Mouse (Mus musculus): ENCODE data around the gene Kndc1. TPM values are rescaled to one million over a fixed set of nuclear protein-coding genes. Genes with fewer than 3 reads are reported as not detected.

Gene Kndc1
- polyA plus RNA-seq, 2 experiments: 0.10 to 0.45 TPM

- ATAC-seq (ENCODE audit: low FRiP score, low read depth) (no peak), DNase-seq (ENCODE audit: low spot score) (no peak)
- Histone ChIP-seq H3K4me3 (replicated peaks; ENCODE audit: low read length) (no peak overlapping the region), H3K4me1 (ENCODE audit: control insufficient read depth, insufficient read depth, low read length) (no peaks in the 10 kb centered on the region), H3K27me3 (ENCODE audit: control insufficient read depth, insufficient read depth, low read length) (no peaks in the 10 kb centered on the region), H3K36me3 (ENCODE audit: control insufficient read depth, insufficient read depth, low read length) (no peaks in the 10 kb centered on the region), H3K9me3 (ENCODE audit: control insufficient read depth, low read length) (no peaks in the 10 kb centered on the region), H3K9ac (ENCODE audit: low read depth, low read length, severe bottlenecking) (no peak overlapping the region), H3K27ac (replicated peaks; ENCODE audit: low read depth, low read length) (no peak overlapping the region), H3K4me2 (replicated peaks; ENCODE audit: low read depth, low read length, severe bottlenecking) (no peak overlapping the region)
- no peak for TF ChIP-seq POLR2A (IDR thresholded peaks at IDR 0.05; ENCODE audit: borderline replicate concordance, extremely low read depth, insufficient read depth, insufficient read length)
- WGBS: 76% methylated on average over 11 of the region's 11 CpGs
These were observed 39.2 kb upstream of the Kndc1 start for GRCm38 (mm10) chr7:139855261-139855660.

DNA sequence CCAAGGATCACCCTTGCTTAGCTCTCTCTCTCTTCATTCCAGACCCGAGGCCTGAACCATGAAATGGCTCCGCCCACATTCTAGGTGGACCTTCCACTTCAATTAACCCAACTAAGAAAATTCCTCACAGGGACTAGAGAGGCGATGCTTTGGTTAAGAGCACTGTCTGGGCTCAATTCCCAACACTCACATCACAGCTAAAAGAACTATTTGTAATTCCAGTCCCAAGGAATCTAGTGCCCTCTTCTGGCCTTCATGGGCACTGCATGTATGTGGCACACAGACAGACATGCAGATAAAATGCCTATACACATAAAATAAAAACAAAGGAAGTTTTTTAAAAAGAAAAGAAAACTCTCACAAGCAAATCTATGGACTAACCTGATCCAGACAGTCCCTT, 33.1 kb upstream of the Kndc1 start:
- Histone ChIP-seq H3K4me1 (ENCODE audit: control insufficient read depth, insufficient read depth, low read length) (no peaks in the 10 kb centered on the region), H3K9me3 (ENCODE audit: control insufficient read depth, low read length) (no peaks in the 10 kb centered on the region), H3K4me2 (replicated peaks; ENCODE audit: low read depth, low read length, severe bottlenecking) (no peak overlapping the region), H3K36me3 (ENCODE audit: control insufficient read depth, insufficient read depth, low read length) (no peaks in the 10 kb centered on the region), H3K9ac (ENCODE audit: low read depth, low read length, severe bottlenecking) (no peak overlapping the region), H3K27ac (replicated peaks; ENCODE audit: low read depth, low read length) (no peak overlapping the region), H3K4me3 (replicated peaks; ENCODE audit: low read length) (no peak overlapping the region), H3K27me3 (ENCODE audit: control insufficient read depth, insufficient read depth, low read length) (no peaks in the 10 kb centered on the region)
- DNase-seq (ENCODE audit: low spot score) (peak; percentile 48), ATAC-seq (ENCODE audit: low FRiP score, low read depth) (no peak)
- WGBS: 23% methylated on average over 3 of the region's 3 CpGs
- TF ChIP-seq POLR2A (IDR thresholded peaks at IDR 0.05; ENCODE audit: borderline replicate concordance, extremely low read depth, insufficient read depth, insufficient read length): no peak

DNA sequence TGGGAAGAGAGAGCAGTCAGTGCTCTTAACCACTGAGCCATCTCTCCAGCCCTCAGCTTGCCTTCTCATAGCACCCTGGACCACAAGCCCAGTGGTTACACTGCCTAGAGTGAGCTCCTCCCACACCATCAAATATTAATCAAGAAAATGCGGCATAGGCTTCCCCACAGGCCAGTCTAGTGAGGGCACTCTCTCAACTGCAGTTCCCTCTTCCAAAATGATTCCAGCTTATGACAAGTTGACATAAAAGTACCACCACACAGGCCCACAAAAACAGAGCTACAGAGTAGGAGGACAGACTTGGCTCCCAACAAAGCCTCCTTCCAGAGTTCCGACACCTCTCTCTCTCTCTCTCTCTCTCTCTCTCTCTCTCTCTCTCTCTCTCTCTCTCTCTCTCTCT, 31.4 kb upstream of the Kndc1 start:
- 81% methylated on average over 2 of the region's 2 CpGs for WGBS
- H3K9me3 ChIP-seq (ENCODE audit: control insufficient read depth, low read length): no peaks in the 10 kb centered on the region
- no peaks in the 10 kb centered on the region for H3K27me3 ChIP-seq (ENCODE audit: control insufficient read depth, insufficient read depth, low read length)
- H3K4me2 ChIP-seq (replicated peaks; ENCODE audit: low read depth, low read length, severe bottlenecking): no peak overlapping the region
- TF ChIP-seq POLR2A (IDR thresholded peaks at IDR 0.05; ENCODE audit: borderline replicate concordance, extremely low read depth, insufficient read depth, insufficient read length): no peak
- H3K27ac ChIP-seq (replicated peaks; ENCODE audit: low read depth, low read length): no peak overlapping the region
- H3K4me3 ChIP-seq (replicated peaks; ENCODE audit: low read length): no peak overlapping the region
- DNase-seq (ENCODE audit: low spot score) (no peak), ATAC-seq (ENCODE audit: low FRiP score, low read depth) (no peak)
- no peak overlapping the region for H3K9ac ChIP-seq (ENCODE audit: low read depth, low read length, severe bottlenecking)
- H3K36me3 ChIP-seq (ENCODE audit: control insufficient read depth, insufficient read depth, low read length): no peaks in the 10 kb centered on the region
- no peaks in the 10 kb centered on the region for H3K4me1 ChIP-seq (ENCODE audit: control insufficient read depth, insufficient read depth, low read length)

GRCm38 (mm10) chr7:139864253-139864652, 30.2 kb upstream of the Kndc1 start:
- no peak for TF ChIP-seq POLR2A (IDR thresholded peaks at IDR 0.05; ENCODE audit: borderline replicate concordance, extremely low read depth, insufficient read depth, insufficient read length)
- no peaks in the 10 kb centered on the region for H3K9me3 ChIP-seq (ENCODE audit: control insufficient read depth, low read length)
- WGBS: 32% methylated on average over 2 of the region's 2 CpGs
- no peak overlapping the region for H3K4me2 ChIP-seq (replicated peaks; ENCODE audit: low read depth, low read length, severe bottlenecking)
- DNase-seq (ENCODE audit: low spot score) (no peak), ATAC-seq (ENCODE audit: low FRiP score, low read depth) (no peak)
- no peaks in the 10 kb centered on the region for H3K27me3 ChIP-seq (ENCODE audit: control insufficient read depth, insufficient read depth, low read length)
- no peaks in the 10 kb centered on the region for H3K4me1 ChIP-seq (ENCODE audit: control insufficient read depth, insufficient read depth, low read length)
- no peak overlapping the region for H3K27ac ChIP-seq (replicated peaks; ENCODE audit: low read depth, low read length)
- no peaks in the 10 kb centered on the region for H3K36me3 ChIP-seq (ENCODE audit: control insufficient read depth, insufficient read depth, low read length)
- no peak overlapping the region for H3K9ac ChIP-seq (ENCODE audit: low read depth, low read length, severe bottlenecking)
- no peak overlapping the region for H3K4me3 ChIP-seq (replicated peaks; ENCODE audit: low read length)

DNA sequence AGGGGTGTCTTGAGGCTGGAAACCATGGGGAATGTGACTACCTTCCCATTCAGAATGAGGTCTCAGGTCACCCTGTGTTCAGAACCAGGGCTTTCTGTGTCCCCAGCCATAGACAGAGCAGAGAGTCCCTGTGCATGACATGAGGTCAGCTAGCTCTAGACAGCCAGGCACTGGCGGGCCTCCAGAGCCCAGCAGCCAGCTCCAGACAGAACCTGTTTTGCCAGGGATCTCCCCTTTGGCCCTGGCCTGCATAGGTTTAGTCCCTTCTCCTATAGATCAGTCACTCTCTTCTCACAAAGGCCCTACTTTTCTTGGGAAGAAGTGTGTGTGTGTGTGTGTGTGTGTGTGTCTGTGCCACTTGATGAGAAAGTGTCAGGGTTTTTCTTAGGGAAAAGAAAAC, 29.6 kb upstream of the Kndc1 start:
- no peak for TF ChIP-seq POLR2A (IDR thresholded peaks at IDR 0.05; ENCODE audit: borderline replicate concordance, extremely low read depth, insufficient read depth, insufficient read length)
- ATAC-seq (ENCODE audit: low FRiP score, low read depth): no peak
- Histone ChIP-seq H3K4me1 (ENCODE audit: control insufficient read depth, insufficient read depth, low read length) (no peaks in the 10 kb centered on the region), H3K36me3 (ENCODE audit: control insufficient read depth, insufficient read depth, low read length) (no peaks in the 10 kb centered on the region), H3K27ac (replicated peaks; ENCODE audit: low read depth, low read length) (no peak overlapping the region), H3K9ac (ENCODE audit: low read depth, low read length, severe bottlenecking) (no peak overlapping the region), H3K4me2 (replicated peaks; ENCODE audit: low read depth, low read length, severe bottlenecking) (no peak overlapping the region), H3K4me3 (replicated peaks; ENCODE audit: low read length) (no peak overlapping the region), H3K9me3 (ENCODE audit: control insufficient read depth, low read length) (no peaks in the 10 kb centered on the region), H3K27me3 (ENCODE audit: control insufficient read depth, insufficient read depth, low read length) (no peaks in the 10 kb centered on the region)
- 75% methylated on average over 1 of the region's 1 CpGs for WGBS
- DNase-seq (ENCODE audit: low spot score): no peak

DNA sequence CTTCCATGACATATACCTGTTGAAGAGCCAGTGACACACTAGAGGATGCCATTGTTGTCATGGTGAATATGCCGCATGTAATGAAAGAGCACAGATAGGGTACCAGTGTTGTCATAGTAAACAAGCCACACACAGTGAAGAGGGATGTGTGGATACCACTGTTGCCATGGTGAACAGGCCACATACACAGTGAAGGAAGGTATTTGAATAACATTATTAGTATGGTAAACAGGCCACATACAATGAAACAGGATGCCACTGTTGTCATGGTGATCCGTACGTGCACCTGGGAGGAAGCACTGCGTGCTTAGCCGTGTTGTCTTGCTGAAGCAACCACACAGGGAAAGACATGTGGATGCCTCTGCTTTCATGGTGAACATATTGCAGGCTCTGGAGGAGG, 23.5 kb upstream of the Kndc1 start:
- Histone ChIP-seq H3K27me3 (ENCODE audit: control insufficient read depth, insufficient read depth, low read length) (no peaks in the 10 kb centered on the region), H3K9ac (ENCODE audit: low read depth, low read length, severe bottlenecking) (no peak overlapping the region), H3K4me2 (replicated peaks; ENCODE audit: low read depth, low read length, severe bottlenecking) (no peak overlapping the region), H3K36me3 (ENCODE audit: control insufficient read depth, insufficient read depth, low read length) (no peaks in the 10 kb centered on the region), H3K4me3 (replicated peaks; ENCODE audit: low read length) (no peak overlapping the region), H3K27ac (replicated peaks; ENCODE audit: low read depth, low read length) (no peak overlapping the region), H3K9me3 (ENCODE audit: control insufficient read depth, low read length) (no peaks in the 10 kb centered on the region), H3K4me1 (ENCODE audit: control insufficient read depth, insufficient read depth, low read length) (no peaks in the 10 kb centered on the region)
- ATAC-seq (ENCODE audit: low FRiP score, low read depth) (no peak), DNase-seq (ENCODE audit: low spot score) (no peak)
- 90% methylated on average over 5 of the region's 5 CpGs for WGBS
- no peak for TF ChIP-seq POLR2A (IDR thresholded peaks at IDR 0.05; ENCODE audit: borderline replicate concordance, extremely low read depth, insufficient read depth, insufficient read length)
